Mouse (Mus musculus) spleen, postnatal 36 days (tissue): Measurements from ENCODE around the gene Borcs6.
A peak's percentile ranks its signal among the peaks of the same experiment; 100 is the strongest.
"Not testable (repeated sequence)": the region's sequence is repeated elsewhere in the genome, so short reads cannot be mapped to it uniquely, and the experiment has no call there.

Source experiments
- DNase-seq, 2 experiments: peaks; one replicate each; pipeline ENCODE4 v3.0.0; 2022; ENCODE audit warnings: low spot score in 2 of 2, mixed read lengths in 1 of 2

Borcs6 gene

GRCm38 (mm10) chr11:69088856-69089615 lies 29.5 kb downstream of the Borcs6 start:
- DNase-seq, result peak in 1 of 2 experiments; percentile 58

GRCm38 (mm10) chr11:69089616-69090290 lies 30.2 kb downstream of the Borcs6 start:
- DNase-seq, result no peak

GRCm38 (mm10) chr11:69090367-69090766 lies 30.9 kb downstream of the Borcs6 start:
- no peak for DNase-seq

GRCm38 (mm10) chr11:69091566-69092385 lies 32.3 kb downstream of the Borcs6 start:
- DNase-seq, result no peak

GRCm38 (mm10) chr11:69092386-69092751 lies 32.9 kb downstream of the Borcs6 start:
- peak; percentile 80 to 86 for DNase-seq

- no peak for DNase-seq
Observed at GRCm38 (mm10) chr11:69092871-69093270, 33.4 kb downstream of the Borcs6 start.

GRCm38 (mm10) chr11:69093856-69094255 lies 34.3 kb downstream of the Borcs6 start:
- DNase-seq, result not testable (repeated sequence)

- DNase-seq, result peak; percentile 99 to 100
Observed at GRCm38 (mm10) chr11:69094697-69095429, 35.3 kb downstream of the Borcs6 start, which contains the start of gene Per1. Per1 (plus strand) TSS chr11:69095217.

GRCm38 (mm10) chr11:69095511-69096231 lies 36.2 kb downstream of the Borcs6 start:
- DNase-seq, result peak; percentile 48 to 55

GRCm38 (mm10) chr11:69096360-69096986 lies 37.0 kb downstream of the Borcs6 start:
- DNase-seq, result no peak

- DNase-seq, result peak; percentile 92 to 93
Observed at GRCm38 (mm10) chr11:69096987-69097900, 37.7 kb downstream of the Borcs6 start.

GRCm38 (mm10) chr11:69098039-69098761 lies 38.7 kb downstream of the Borcs6 start:
- DNase-seq, result peak; percentile 53 to 57

- DNase-seq, result peak; percentile 95 to 96
Observed at GRCm38 (mm10) chr11:69098762-69099091, 39.2 kb downstream of the Borcs6 start.

- peak; percentile 42 to 52 for DNase-seq
Observed at GRCm38 (mm10) chr11:69099177-69099914, 39.8 kb downstream of the Borcs6 start.

GRCm38 (mm10) chr11:69099915-69100345 lies 40.4 kb downstream of the Borcs6 start:
- DNase-seq, result peak; percentile 93 to 94

- DNase-seq, result no peak
Observed at GRCm38 (mm10) chr11:69100639-69101360, 41.3 kb downstream of the Borcs6 start.
